Mouse (Mus musculus) limb, embryonic 14.5 days (tissue): ENCODE results near the gene Sipa1l2. TPM values are rescaled to one million over a fixed set of nuclear protein-coding genes. Genes with fewer than 3 reads are reported as not detected.
A peak's percentile ranks its signal among the peaks of the same experiment; 100 is the strongest.

Experiments used
- ATAC-seq: fragments of 200-750 bp; cut with Nextera tagmentation; 2 replicates; pipeline ENCODE4 v1.8.0; 2017; ENCODE audit warnings: low read depth, moderate number of reproducible peaks, moderate TSS enrichment; ENCODE audit not compliant: low FRiP score
- DNase-seq: peaks from one replicate; pipeline ENCODE4 v3.0.0-alpha.2; 2015; ENCODE audit warnings: low spot score
- H3K27ac ChIP-seq: fragments of 300-500 bp; sonication (generic); replicated peaks from 2 replicates; pipeline ENCODE4 v1.5.1; 2014; ENCODE audit warnings: low read depth, mild to moderate bottlenecking, low read length, moderate library complexity, mixed read lengths
- H3K27me3 ChIP-seq: fragments of 300-500 bp; sonication (generic); 2 replicates; pipeline ENCODE4 v1.6.1; 2014; ENCODE audit warnings: low read length, mixed read lengths; ENCODE audit not compliant: control insufficient read depth, insufficient read depth
- H3K36me3 ChIP-seq: fragments of 300-500 bp; sonication (generic); 2 replicates; pipeline ENCODE4 v1.6.1; 2014; ENCODE audit warnings: mild to moderate bottlenecking, low read length, moderate library complexity, mixed read lengths; ENCODE audit not compliant: control insufficient read depth, insufficient read depth
- H3K4me1 ChIP-seq: fragments of 300-500 bp; sonication (generic); 2 replicates; pipeline ENCODE4 v1.6.1; 2014; ENCODE audit warnings: antibody characterized with exemption, low read length, mixed read lengths; ENCODE audit not compliant: control insufficient read depth, insufficient read depth
- H3K4me2 ChIP-seq: fragments of 300-500 bp; sonication (generic); replicated peaks from 2 replicates; pipeline ENCODE4 v1.6.1; 2014; ENCODE audit warnings: low read depth, mild to moderate bottlenecking, low read length, moderate library complexity; ENCODE audit not compliant: severe bottlenecking
- H3K4me3 ChIP-seq: fragments of 300-500 bp; sonication (generic); replicated peaks from 2 replicates; pipeline ENCODE4 v1.5.1; 2014; ENCODE audit warnings: low read length
- H3K9ac ChIP-seq: fragments of 300-500 bp; sonication (generic); 2 replicates; pipeline ENCODE4 v1.6.1; 2014; ENCODE audit warnings: mild to moderate bottlenecking, low read depth, low read length, moderate library complexity; ENCODE audit not compliant: severe bottlenecking
- H3K9me3 ChIP-seq: fragments of 300-500 bp; sonication (generic); 2 replicates; pipeline ENCODE4 v1.6.1; 2016; ENCODE audit warnings: low read length; ENCODE audit not compliant: control insufficient read depth
- POLR2A ChIP-seq: fragments of 200-500 bp; IDR thresholded peaks from 2 replicates; pipeline ENCODE4 v1.8.0; 2012; ENCODE audit warnings: inconsistent platforms, mild to moderate bottlenecking, moderate library complexity, borderline replicate concordance; ENCODE audit not compliant: insufficient read depth, insufficient read length; ENCODE audit errors: extremely low read depth
- WGBS: fragments of 180-500 bp; shearing (Covaris S2); extraction: QIAGEN DNeasy Blood & Tissue Kit; methylation state at CpG from one replicate; pipeline ENCODE4 v1.1.7; 2014; 5-methylcytosine and 5-hydroxymethylcytosine counted together
- polyA plus RNA-seq, 2 experiments: library from polyadenylated mRNA; depleted of rRNA in 1 of 2; stranded (reverse) in 1 of 2; unstranded in 1 of 2; fragments of >200 nt; fragmentation: Nextera tagmentation in 1 of 2; extraction: Ambion mirVana in 1 of 2; gene quantifications; 2 replicates each; pipeline versions ENCODE4 v1.2.1 to v1.2.3; 2012 to 2014

The Sipa1l2 gene
- polyA plus RNA-seq, 2 experiments, result 11.6 to 21.6 TPM

DNA sequence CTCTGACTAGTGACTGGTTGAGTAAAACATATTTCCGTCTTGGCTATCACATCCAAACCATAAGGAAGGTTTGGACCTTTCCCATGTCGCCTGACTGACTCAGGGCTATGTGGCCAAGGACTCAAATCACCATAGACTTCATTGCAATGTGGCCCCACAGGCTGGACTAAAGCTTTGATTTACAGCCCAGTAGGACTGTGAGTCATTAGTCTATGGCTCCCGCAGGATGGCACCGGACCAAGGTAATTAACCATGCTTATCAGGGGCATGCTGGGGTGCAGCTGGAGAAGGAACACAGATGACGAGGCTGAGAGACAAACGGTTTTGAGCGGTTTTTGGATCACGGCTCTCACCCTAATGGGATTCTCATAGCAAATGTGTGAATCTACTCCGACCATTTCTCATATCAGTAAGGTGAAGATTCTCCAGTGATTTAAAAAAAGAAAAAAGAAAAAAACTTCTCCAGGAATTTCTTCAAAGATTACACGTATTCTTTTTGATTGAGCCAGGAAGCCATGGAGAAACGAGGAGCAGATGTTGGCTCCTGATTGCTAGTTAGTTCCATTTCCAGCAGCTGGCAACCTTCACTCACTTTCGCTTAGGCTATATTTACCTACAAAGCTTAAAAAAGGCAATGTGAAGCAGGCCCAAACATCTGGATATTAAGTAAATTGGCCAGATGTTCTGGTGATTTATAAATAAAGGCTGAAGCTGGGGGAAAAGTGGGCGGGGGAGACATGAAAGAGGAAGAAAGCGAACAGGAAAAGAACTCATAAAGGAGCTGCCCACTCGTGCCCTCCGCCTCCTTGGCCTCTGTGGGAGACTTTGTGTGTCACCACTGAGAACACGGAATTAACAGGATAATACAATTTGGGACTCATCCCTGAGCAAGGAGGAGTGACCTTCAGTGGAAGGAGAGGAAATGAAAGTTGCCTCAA lies 26.2 kb upstream of the Sipa1l2 start:
- no peak overlapping the region for H3K9ac ChIP-seq
- peak overlapping the region; percentile 8; the same call in 1 of the 2 replicates for H3K4me2 ChIP-seq
- 18% methylated on average over 17 of the region's 17 CpGs for WGBS
- H3K36me3 ChIP-seq, result no peaks in the 10 kb centered on the region
- no peak overlapping the region for H3K27ac ChIP-seq
- no peak for TF ChIP-seq POLR2A
- DNase-seq (peak; percentile 82), ATAC-seq (peak; percentile 65)
- no peaks in the 10 kb centered on the region for H3K9me3 ChIP-seq
- no peaks in the 10 kb centered on the region for H3K27me3 ChIP-seq
- peaks cover 19% of the 10 kb centered on the region for H3K4me1 ChIP-seq
- no peak overlapping the region for H3K4me3 ChIP-seq

DNA sequence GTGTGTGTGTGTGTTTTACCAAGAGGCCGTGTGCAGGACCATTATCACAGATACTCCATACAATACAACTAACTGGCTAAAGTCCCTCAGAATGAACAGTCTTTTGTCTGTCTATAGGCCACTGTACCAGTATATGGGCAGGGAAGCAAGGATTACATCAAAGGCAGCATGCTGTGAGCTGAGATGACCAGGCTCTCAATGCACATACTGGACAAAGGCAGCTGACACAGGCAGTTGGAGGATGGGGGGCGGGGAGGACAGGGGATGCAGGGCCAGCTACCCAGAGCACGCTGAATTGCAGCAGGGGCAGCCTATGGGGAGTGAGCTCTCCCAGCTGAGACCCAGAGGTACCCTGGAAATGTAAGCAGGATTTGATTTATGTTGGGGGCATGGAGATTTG lies 20.8 kb upstream of the Sipa1l2 start:
- Histone ChIP-seq H3K4me1 (peaks cover 19% of the 10 kb centered on the region), H3K27ac (no peak overlapping the region), H3K4me2 (no peak overlapping the region), H3K36me3 (no peaks in the 10 kb centered on the region), H3K9ac (no peak overlapping the region), H3K4me3 (no peak overlapping the region), H3K9me3 (no peaks in the 10 kb centered on the region), H3K27me3 (no peaks in the 10 kb centered on the region)
- 32% methylated on average over 3 of the region's 3 CpGs for WGBS
- TF ChIP-seq POLR2A, result no peak
- DNase-seq, result no peak
- ATAC-seq, result no peak

DNA sequence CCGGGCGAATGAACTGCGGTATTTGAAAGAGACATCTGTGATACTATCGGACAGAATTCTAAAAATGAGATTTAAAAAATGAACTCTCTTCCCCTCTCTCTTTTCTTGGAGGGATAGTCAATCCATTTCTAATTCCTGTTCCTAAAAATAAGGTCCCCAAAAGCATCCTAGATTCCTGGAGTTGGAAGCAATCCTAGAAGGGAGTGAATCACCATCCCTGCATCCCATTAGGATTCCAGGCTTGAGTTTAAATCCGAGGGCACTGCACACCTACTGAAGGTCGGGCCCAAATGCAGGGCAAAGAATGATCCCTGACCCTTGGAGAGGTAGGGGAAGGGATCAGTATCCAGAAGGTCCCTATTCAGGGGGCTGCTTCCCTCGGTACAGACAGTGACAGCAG lies 17.0 kb upstream of the Sipa1l2 start:
- WGBS, result 86% methylated on average over 7 of the region's 7 CpGs
- no peak overlapping the region for H3K9ac ChIP-seq
- peaks cover 15% of the 10 kb centered on the region for H3K4me1 ChIP-seq
- DNase-seq (no peak), ATAC-seq (no peak)
- TF ChIP-seq POLR2A, result no peak
- H3K27me3 ChIP-seq, result no peaks in the 10 kb centered on the region
- no peaks in the 10 kb centered on the region for H3K36me3 ChIP-seq
- H3K9me3 ChIP-seq, result no peaks in the 10 kb centered on the region
- no peak overlapping the region for H3K27ac ChIP-seq
- H3K4me2 ChIP-seq, result no peak overlapping the region
- no peak overlapping the region for H3K4me3 ChIP-seq

GRCm38 (mm10) chr8:125584276-125584675 lies 14.7 kb upstream of the Sipa1l2 start:
- Histone ChIP-seq H3K4me2 (no peak overlapping the region), H3K27me3 (no peaks in the 10 kb centered on the region), H3K27ac (no peak overlapping the region), H3K9me3 (no peaks in the 10 kb centered on the region), H3K4me1 (peaks cover 3% of the 10 kb centered on the region; the same call in 1 of the 2 replicates), H3K4me3 (no peak overlapping the region), H3K9ac (no peak overlapping the region), H3K36me3 (no peaks in the 10 kb centered on the region)
- ATAC-seq, result peak; percentile 26; the same call in 1 of the 2 replicates
- WGBS, result 38% methylated on average over 3 of the region's 3 CpGs
- TF ChIP-seq POLR2A, result no peak
- DNase-seq, result no peak

DNA sequence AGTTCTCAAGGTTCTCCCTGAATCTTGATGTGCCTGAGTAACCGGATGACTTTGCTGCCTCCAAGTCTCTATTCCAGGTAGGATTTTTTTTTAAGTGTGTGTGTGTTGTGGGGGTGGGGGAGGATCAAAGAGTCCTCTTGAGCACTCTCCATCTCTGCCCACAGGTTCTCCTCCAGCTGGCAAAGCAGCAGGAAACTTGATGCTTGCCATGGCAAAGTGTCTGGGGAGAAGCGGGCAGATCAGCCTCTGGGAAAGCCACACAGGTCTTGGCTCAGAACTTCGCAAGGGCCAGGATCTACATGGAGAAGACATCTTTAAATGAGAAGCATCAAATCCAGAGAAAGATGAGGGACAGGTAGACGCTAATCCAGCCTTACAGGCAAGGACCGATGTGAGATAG lies 10.8 kb upstream of the Sipa1l2 start:
- H3K4me1 ChIP-seq, result peaks cover 3% of the 10 kb centered on the region; the same call in 1 of the 2 replicates
- DNase-seq, result no peak
- no peak overlapping the region for H3K4me2 ChIP-seq
- no peak overlapping the region for H3K4me3 ChIP-seq
- no peaks in the 10 kb centered on the region for H3K27me3 ChIP-seq
- WGBS, result 89% methylated on average over 5 of the region's 5 CpGs
- no peak for ATAC-seq
- H3K27ac ChIP-seq, result no peak overlapping the region
- H3K9me3 ChIP-seq, result no peaks in the 10 kb centered on the region
- TF ChIP-seq POLR2A, result no peak
- H3K36me3 ChIP-seq, result no peaks in the 10 kb centered on the region
- H3K9ac ChIP-seq, result no peak overlapping the region
